Mouse (Mus musculus): Measurements from ENCODE around the gene Slc16a4. TPM values are rescaled to one million over a fixed set of nuclear protein-coding genes. Genes with fewer than 3 reads are reported as not detected.

The Slc16a4 gene
- polyA plus RNA-seq, 1 experiment from 2014 or later = 2.6 TPM

Other genes with a start within 250 kb of the Slc16a4 start
- 0.12 and 0.14 TPM in 2 replicates for gene Kcna2, start 190.1 kb upstream of the Slc16a4 start, polyA plus RNA-seq (2015; fragmentation: Nextera tagmentation; extraction: Ambion mirVana)
- not detected in 2 replicates for gene Kcna10, start 108.2 kb upstream of the Slc16a4 start, polyA plus RNA-seq (2015; fragmentation: Nextera tagmentation; extraction: Ambion mirVana)
- 7,568 and 11,997 TPM in 2 replicates for gene Cym, start 69.5 kb upstream of the Slc16a4 start, polyA plus RNA-seq (2015; fragmentation: Nextera tagmentation; extraction: Ambion mirVana)
- gene A630076J17Rik, start 60.6 kb upstream of the Slc16a4 start, polyA plus RNA-seq (2015; fragmentation: Nextera tagmentation; extraction: Ambion mirVana) = 1.5 and 3.3 TPM in 2 replicates
- gene Prok1, start 51.5 kb upstream of the Slc16a4 start, polyA plus RNA-seq (2015; fragmentation: Nextera tagmentation; extraction: Ambion mirVana) = 0.15 and 0.20 TPM in 2 replicates
- 175 and 181 TPM in 2 replicates for gene Lamtor5, start 12.4 kb upstream of the Slc16a4 start, polyA plus RNA-seq (2015; fragmentation: Nextera tagmentation; extraction: Ambion mirVana)
- 11.0 and 12.3 TPM in 2 replicates for gene Rbm15, start 42.4 kb downstream of the Slc16a4 start, polyA plus RNA-seq (2015; fragmentation: Nextera tagmentation; extraction: Ambion mirVana)
- gene Kcnc4, start 168.3 kb downstream of the Slc16a4 start, polyA plus RNA-seq (2015; fragmentation: Nextera tagmentation; extraction: Ambion mirVana) = 0.14 TPM in 1 of 2 replicates, not detected in the other
- gene Slc6a17, start 226.8 kb downstream of the Slc16a4 start, polyA plus RNA-seq (2015; fragmentation: Nextera tagmentation; extraction: Ambion mirVana) = 2.1 and 2.2 TPM in 2 replicates